Mouse (Mus musculus): ENCODE data around the gene Gm20517. TPM values are rescaled to one million over a fixed set of nuclear protein-coding genes. Genes with fewer than 3 reads are reported as not detected.
"Not testable (repeated sequence)": the region's sequence is repeated elsewhere in the genome, so short reads cannot be mapped to it uniquely, and the experiment has no call there.

The Gm20517 gene
- polyA plus RNA-seq, 2 experiments from 2014 or later: 0.73 TPM; not detected in 1

GRCm38 (mm10) chr17:47596839-47597164 lies 14.6 kb upstream of the Gm20517 start:
- ATAC-seq: no peak

GRCm38 (mm10) chr17:47597261-47597660 lies 14.1 kb upstream of the Gm20517 start:
- ATAC-seq: no peak

GRCm38 (mm10) chr17:47597838-47598579 lies 13.4 kb upstream of the Gm20517 start:
- peak; percentile 18 for ATAC-seq

GRCm38 (mm10) chr17:47598580-47599304 lies 12.6 kb upstream of the Gm20517 start:
- ATAC-seq: not testable (repeated sequence)

DNA sequence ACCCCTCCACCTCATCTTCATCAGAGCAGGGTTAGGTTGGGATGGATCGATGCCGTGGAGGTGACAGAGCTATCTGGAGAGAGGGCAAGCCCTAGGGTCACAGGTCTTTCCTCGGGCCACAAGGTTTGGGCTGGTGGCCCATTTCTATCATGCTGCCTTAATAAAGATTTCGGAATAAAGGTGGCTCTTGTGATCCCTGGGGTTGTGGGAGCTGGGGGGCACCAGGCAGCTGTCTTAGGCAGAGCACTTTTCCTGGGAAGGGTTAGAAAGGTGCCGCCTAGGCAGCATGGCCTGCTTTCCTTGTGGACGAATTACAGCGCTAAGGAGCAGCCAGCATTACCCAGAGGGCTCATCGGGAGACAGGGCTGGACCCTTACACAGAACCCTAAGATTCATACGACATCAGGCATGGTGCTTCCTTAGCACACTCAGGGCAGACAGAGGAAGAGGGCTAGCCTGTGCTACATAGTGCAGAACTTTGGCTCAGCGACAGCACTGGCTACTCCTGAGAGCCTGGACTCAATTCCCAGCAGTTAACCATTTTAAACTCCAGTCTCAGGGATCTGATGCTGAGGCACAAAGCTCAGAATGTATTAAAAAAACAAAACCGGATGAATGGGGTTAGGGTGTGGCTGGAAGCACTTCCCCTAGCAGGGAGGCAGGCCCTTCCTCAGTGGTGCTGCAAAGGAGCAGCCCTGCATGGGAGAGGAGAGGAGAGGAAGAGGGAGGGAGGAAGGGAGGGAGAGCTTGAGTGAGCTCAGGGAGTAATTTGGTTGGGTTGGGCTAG lies 11.7 kb upstream of the Gm20517 start:
- peak; percentile 30 for ATAC-seq

DNA sequence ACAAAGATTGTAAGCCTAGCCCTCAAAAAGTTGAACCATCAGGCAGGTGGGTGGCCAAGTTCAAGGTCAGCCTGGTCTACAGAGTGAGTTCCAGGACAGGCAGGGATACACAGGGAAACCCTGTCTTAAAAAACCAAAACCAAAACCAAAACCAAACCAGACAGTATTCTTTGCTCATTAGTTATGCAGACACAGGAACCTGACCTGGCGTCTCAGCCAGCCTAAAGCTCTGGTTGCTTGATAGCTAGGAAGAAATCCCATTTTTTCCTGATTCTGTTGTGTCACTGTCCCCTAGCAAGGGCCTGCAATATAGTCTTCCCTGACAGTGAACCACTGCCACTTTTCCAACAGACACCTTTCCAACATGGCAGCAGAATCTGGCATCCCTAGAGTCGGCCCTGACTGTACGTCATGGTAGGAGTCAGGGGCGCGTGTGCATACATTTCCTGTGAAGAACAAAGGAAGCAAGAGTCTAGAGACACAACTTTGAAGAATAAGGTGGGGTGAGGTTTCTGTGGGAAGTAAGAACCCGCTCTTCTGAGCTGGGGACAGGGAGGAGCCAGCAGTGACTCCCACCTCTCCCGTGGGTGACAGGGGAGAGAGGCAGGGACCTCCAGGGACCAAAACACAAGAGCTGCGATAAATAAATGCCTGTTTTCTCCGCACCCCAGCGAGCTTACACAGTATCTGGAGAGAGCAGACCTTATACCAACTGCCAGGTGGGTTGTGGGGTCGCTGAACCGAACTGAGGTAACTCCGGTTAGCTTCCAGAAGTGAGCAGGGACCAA lies 10.6 kb upstream of the Gm20517 start:
- peak; percentile 72 for ATAC-seq

DNA sequence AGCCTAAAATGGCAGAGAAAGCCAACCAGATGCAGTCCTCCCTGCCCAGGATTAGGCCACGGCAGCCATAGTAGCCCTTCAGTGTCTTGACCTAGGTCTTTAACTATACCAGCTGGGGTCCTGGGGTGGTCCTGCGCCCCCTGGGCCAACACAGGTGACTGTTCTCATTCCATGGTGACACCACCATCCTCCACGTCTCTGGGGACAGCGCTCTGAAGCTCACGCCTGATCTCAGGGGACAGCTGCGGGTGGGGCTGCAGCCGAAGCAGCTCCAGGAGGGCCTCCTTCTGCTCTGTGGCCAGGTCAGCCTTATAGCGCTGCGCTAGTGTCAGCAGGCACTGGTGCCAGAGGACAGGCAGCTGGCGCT lies 10.0 kb upstream of the Gm20517 start:
- ATAC-seq: no peak

- no peak for ATAC-seq
Measured at GRCm38 (mm10) chr17:47602289-47602688, 9.1 kb upstream of the Gm20517 start.

- ATAC-seq: no peak
Measured at GRCm38 (mm10) chr17:47606220-47606619, 5.2 kb upstream of the Gm20517 start.

GRCm38 (mm10) chr17:47609182-47609581 lies 2.2 kb upstream of the Gm20517 start:
- ATAC-seq: no peak

- peak; percentile 12 for ATAC-seq
Measured at GRCm38 (mm10) chr17:47611661-47611982, 233 bp downstream of the Gm20517 start.

- ATAC-seq: no peak
Measured at GRCm38 (mm10) chr17:47614018-47614417, 2.6 kb downstream of the Gm20517 start.

DNA sequence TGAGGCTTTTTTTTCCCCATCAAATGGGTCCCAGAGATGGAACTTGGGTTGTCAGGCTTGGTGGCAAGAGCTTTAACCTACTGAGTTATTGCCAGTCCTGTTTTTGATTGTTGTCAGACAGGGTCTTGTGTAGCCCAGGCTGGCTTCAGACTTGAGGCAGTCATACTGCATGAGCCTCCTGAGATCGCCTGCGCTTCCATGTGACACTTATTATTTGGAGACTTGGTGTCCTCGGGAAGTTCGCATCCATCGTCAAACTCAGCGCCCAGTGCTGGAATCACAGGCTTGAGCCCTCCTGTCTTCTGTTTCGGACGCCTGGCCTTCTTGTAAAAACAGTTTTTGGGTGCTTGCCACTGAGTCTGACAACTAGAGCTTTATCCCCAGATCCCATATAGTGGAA lies 4.7 kb downstream of the Gm20517 start:
- ATAC-seq: no peak

- ATAC-seq: no peak
Measured at GRCm38 (mm10) chr17:47616652-47617051, 5.3 kb downstream of the Gm20517 start.

DNA sequence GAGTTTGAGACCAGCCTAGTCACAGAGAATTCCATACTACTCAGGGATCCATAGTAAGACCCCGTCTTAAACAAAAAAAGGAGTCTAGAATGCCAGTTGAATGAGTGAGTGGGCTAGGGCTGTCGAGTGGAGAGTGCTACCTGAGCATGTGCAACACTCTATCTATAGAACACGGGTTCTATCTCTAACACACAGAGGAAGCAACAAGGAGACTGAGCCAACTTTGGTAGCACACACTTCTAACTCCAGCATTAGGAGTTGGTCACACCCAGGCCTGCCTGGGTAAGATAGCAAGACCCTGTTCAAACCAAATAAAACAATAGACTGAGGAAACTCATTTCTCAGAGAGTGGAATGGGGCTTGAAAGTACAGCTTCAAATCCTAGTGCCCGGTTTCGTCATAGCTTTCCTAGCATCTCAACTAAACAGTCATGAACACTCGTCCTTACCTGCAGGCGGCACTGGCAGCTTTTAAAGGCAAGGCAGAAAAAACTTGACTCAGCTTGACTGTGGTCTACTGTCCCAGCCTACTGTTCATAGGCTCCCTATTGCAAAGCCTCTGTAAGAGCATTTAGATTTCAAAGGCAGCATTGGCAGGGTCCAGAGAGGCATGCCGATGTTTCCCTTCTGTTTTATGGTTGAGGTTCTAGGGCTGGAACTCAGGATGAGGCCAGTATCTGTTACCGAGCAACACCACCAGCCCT lies 6.4 kb downstream of the Gm20517 start:
- ATAC-seq: no peak

DNA sequence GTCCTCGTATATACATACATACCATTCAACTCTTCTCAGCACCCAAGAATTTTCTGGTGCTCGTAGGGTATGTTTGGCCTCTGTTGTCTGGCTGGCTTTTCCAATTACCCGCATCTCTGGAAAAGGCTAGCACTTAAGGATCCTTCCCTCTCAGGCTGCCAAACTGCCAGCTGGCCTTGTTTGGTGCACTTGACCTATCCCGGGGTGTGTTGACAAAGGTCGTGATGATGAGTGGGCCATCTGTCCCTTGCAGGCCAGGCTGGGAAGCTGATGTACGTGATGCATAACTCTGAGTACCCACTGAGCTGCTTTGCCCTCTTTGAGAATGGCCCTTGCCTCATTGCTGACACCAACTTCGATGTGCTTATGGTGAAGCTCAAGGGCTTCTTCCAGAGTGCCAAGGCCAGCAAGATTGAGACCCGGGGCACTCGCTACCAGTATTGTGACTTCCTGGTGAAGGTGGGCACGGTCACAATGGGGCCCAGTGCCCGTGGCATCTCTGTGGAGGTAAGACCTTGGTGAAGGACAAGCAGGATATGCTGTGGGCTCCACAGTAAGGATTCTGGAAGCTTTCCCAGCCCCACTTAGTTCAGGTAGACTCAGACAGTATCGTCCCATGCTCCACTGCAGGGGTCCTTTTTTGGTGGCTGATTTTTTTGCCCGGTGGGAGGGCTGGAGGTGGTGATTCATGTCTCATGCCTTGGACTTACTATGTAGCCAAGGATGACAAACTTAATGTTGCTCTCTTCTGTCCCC lies 7.3 kb downstream of the Gm20517 start:
- ATAC-seq: no peak

DNA sequence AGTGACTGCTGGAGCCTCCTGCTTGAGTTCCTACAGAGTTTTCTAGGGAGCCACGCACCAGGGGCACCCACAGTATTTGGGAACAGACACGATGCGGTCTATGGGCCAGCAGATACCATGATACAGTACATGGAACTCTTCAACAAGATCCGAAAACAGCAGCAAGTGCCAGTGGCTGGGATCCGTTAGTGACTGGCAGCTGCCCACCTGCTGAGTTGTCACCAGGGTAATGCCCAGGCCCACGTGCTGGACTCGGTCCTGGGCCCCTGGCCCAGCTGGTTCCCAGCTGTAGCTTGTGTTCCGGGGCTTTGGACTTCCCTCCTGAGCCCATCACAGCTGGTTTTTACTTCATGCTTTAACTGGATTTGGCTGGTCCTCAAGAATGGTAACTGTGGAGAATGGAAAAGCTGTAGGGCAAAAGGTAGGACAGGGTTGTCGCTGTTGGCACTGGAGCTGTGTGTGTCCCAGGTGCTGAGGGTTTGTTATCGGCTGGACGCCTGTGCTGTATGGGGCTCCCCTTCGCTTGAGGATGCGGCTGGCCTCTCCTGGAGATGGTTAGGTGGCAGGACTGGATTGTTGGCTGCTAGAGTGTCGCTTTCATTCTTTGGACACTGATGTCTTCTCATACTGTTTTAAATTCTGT lies 11.6 kb downstream of the Gm20517 start:
- ATAC-seq: no peak

DNA sequence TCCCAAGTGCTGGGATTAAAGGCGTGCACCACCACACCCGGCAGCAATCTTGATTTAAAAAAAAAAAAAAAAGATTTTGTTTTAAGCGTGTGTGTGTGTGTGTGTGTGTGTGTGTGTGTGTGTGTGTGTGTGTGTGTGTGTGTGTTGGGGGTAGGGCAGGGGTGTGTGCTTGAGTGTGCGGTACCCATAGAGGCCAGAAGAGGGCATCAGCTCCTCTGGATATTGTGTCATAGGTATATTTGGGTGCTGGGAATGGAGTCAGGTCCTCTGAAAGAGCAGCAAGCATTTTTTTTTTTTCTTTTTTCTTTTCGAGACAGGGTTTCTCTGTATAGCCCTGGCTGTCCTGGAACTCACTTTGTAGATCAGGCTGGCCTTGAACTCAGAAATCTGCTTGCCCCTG lies 13.2 kb downstream of the Gm20517 start:
- ATAC-seq: not testable (repeated sequence)

GRCm38 (mm10) chr17:47625088-47625487 lies 13.7 kb downstream of the Gm20517 start:
- no peak for ATAC-seq

DNA sequence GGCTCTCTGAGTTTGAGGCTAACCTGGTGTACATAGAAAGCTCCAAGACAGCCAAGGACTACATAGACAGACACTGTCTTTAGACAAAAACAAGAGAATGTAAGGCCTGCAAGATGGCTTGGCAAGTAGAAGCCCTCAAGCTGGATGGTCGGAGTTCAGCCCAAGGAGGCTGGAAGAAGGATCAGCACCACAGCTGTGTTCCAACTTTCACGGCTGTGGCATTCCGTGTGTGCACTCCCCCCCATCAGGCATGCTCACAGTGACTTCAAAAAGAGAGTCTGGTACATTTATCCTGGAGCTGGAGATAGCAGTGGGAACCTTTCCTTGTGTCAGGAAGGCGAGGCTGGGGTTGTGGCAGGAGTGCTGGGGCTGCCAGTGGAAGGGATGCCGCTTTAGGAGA lies 14.6 kb downstream of the Gm20517 start:
- ATAC-seq: no peak

DNA sequence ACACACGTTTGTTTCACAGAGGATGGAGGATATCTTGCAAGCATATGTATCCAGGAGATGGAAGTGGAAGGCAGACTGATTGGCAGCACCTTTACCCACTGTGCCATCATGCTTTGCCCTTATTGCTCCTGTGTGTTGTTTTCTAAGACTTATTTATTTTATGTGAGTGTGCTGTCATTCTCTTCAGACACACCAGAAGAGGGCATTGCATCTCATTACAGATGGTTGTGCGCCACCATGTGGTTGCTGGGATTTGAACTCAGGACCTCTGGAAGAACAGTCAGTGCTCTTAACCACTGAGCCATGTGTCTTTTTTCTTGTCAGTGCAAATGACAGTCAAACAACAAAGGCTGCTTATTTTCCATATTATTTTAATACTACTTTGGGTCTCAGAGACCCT lies 16.4 kb downstream of the Gm20517 start:
- no peak for ATAC-seq

Measured in CD4-positive, CD25-positive, alpha-beta regulatory T cell, adult 4 months (primary cell).